Mouse (Mus musculus) lung, postnatal 0 days (tissue): Measurements from ENCODE around the gene Cbl.

Experiments
- CTCF ChIP-seq: IDR thresholded peaks from 2 replicates; pipeline ENCODE4 v1.5.1; 2016; ENCODE audit warnings: antibody characterized with exemption, mild to moderate bottlenecking
- EP300 ChIP-seq: IDR thresholded peaks from 2 replicates; pipeline ENCODE4 v1.6.1; 2016; ENCODE audit warnings: antibody characterized with exemption, mild to moderate bottlenecking, control low read depth

GRCm38 (mm10) chr9:44132200-44132599 is 101.6 kb downstream of the Cbl start:
- TF ChIP-seq CTCF, result no peak
- no peak for TF ChIP-seq EP300
